Mouse (Mus musculus) intestine, postnatal 0 days (tissue): ENCODE measurements around the gene Tmem74b. TPM values are rescaled to one million over a fixed set of nuclear protein-coding genes. Genes with fewer than 3 reads are reported as not detected.

ENCODE experiments used
- ATAC-seq: fragments of 200-750 bp; cut with Nextera tagmentation; 2 replicates; pipeline ENCODE4 v1.8.0; 2017; ENCODE audit warnings: mild to moderate bottlenecking, moderate TSS enrichment, moderate library complexity
- H3K27ac ChIP-seq: fragments of 300-500 bp; sonication (generic); 2 replicates; pipeline ENCODE4 v1.5.1; 2014; ENCODE audit warnings: mild to moderate bottlenecking, low read depth, low read length, moderate library complexity
- H3K27me3 ChIP-seq: fragments of 300-500 bp; sonication (generic); replicated peaks from 2 replicates; pipeline ENCODE4 v1.6.1; 2014; ENCODE audit warnings: low read length, mixed read lengths; ENCODE audit not compliant: control insufficient read depth, insufficient read depth
- H3K36me3 ChIP-seq: fragments of 300-500 bp; sonication (generic); 2 replicates; pipeline ENCODE4 v1.6.1; 2014; ENCODE audit warnings: mild to moderate bottlenecking, moderate library complexity; ENCODE audit not compliant: control insufficient read depth, insufficient read depth
- H3K4me1 ChIP-seq: fragments of 300-500 bp; sonication (generic); replicated peaks from 2 replicates; pipeline ENCODE4 v1.6.1; 2014; ENCODE audit warnings: antibody characterized with exemption, low read length, mixed read lengths; ENCODE audit not compliant: control insufficient read depth, insufficient read depth
- H3K4me2 ChIP-seq: fragments of 300-500 bp; sonication (generic); replicated peaks from 2 replicates; pipeline ENCODE4 v1.6.1; 2014; ENCODE audit warnings: low read depth, mild to moderate bottlenecking, moderate library complexity
- H3K4me3 ChIP-seq: fragments of 300-500 bp; sonication (generic); 2 replicates; pipeline ENCODE4 v1.5.1; 2014; ENCODE audit warnings: low read depth, low read length
- H3K9ac ChIP-seq: fragments of 300-500 bp; sonication (generic); 2 replicates; pipeline ENCODE4 v1.6.1; 2014; ENCODE audit warnings: mild to moderate bottlenecking, low read depth, low read length
- H3K9me3 ChIP-seq: fragments of 300-500 bp; sonication (generic); 2 replicates; pipeline ENCODE4 v1.6.1; 2016; ENCODE audit warnings: mixed run types; ENCODE audit not compliant: control insufficient read depth
- CTCF ChIP-seq: sonication (generic); IDR thresholded peaks from 2 replicates; pipeline ENCODE4 v1.5.1; 2016; ENCODE audit warnings: low read depth, mild to moderate bottlenecking, control low read depth, antibody characterized with exemption, moderate library complexity
- whole genome bisulfite sequencing: fragments of 180-500 bp; shearing (Covaris S2); extraction: QIAGEN DNeasy Blood & Tissue Kit; methylation state at CpG from one replicate; pipeline ENCODE4 v1.1.7; 2014; 5-methylcytosine and 5-hydroxymethylcytosine counted together
- polyA plus RNA-seq: library from polyadenylated mRNA; unstranded; fragments of >200 nt; fragmentation: Nextera tagmentation; extraction: Ambion mirVana; gene quantifications from 2 replicates; pipeline ENCODE4 v1.2.1, GENCODE M21; 2015

The Tmem74b gene
- polyA plus RNA-seq, 1 experiment from 2014 or later, result 1.3 TPM

DNA sequence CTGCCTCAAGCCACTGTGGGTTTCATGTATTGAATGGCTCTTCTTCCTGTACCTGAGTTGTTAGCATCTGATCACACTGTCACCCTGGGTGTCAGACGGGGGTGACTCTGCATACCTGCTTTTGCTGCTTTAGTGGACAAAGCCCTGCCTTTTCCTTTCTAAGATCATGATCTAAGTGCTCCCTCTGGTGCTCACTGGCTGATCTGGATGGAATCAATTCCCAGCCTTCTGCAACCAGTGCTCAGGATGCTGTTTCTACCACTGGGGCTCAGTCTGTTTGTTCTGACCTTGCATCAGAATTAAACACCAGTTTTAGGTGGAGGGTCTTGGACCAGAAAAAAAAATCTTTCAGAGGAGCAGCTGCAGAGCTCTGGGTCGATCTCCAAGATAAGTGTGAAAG is 25.6 kb upstream of the Tmem74b start:
- H3K27me3 ChIP-seq, result no peaks in the 10 kb centered on the region
- H3K27ac ChIP-seq, result no peak overlapping the region
- no peaks in the 10 kb centered on the region for H3K36me3 ChIP-seq
- no peaks in the 10 kb centered on the region for H3K9me3 ChIP-seq
- peak; percentile 59 for TF ChIP-seq CTCF
- H3K4me2 ChIP-seq, result no peak overlapping the region
- no peak overlapping the region for H3K9ac ChIP-seq
- H3K4me1 ChIP-seq, result no peaks in the 10 kb centered on the region
- no peak for ATAC-seq
- H3K4me3 ChIP-seq, result no peak overlapping the region
- WGBS, result 49% methylated on average over 2 of the region's 2 CpGs

DNA sequence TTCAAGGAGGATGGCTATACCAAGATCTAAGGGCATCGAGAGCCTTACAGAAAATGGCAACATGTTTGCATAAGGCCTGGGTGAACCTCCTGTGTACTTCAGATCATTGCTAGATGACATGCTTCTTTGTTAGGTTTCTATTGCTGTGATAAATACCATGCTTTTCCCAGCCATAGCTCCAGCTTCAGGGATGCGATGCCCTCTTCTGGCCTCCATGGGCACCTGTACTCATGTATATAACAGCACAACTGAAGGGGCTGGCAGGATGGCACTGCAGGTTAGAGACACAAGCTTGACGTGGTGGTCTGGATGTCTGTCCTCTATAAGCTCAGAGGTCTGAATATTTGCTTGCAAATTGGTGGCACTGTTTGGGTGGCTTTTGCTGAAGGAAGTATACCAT is 19.5 kb upstream of the Tmem74b start:
- H3K36me3 ChIP-seq, result no peaks in the 10 kb centered on the region
- H3K9me3 ChIP-seq, result no peaks in the 10 kb centered on the region
- H3K4me2 ChIP-seq, result no peak overlapping the region
- H3K4me3 ChIP-seq, result no peak overlapping the region
- no peaks in the 10 kb centered on the region for H3K4me1 ChIP-seq
- ATAC-seq, result 0 out of 2 replicates have a peak, but pooled peaks have one; percentile 28
- no peaks in the 10 kb centered on the region for H3K27me3 ChIP-seq
- WGBS, result 64% methylated on average over 3 of the region's 3 CpGs
- H3K9ac ChIP-seq, result no peak overlapping the region
- peak; percentile 83 for TF ChIP-seq CTCF
- no peak overlapping the region for H3K27ac ChIP-seq

DNA sequence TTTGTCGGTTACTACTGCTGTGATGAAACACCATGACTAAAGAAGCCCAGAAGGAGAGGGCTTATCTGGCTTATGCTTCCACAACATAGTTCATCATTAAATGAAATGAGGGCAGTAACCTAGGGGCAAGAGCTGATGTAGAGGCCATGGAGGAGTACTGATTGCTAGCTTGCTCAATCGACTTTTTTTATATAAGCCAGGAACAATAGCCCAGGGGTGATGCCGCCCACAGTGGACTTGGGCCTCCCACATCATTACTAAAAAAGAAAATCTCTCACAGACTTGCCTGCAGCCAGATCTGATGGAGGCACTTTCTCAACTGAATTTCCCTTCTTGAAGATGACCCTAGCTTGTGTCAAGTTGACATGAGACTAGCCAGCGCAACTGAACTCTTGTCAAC is 18.8 kb upstream of the Tmem74b start:
- 86% methylated on average over 4 of the region's 4 CpGs for WGBS
- Histone ChIP-seq H3K4me1 (no peaks in the 10 kb centered on the region), H3K9me3 (no peaks in the 10 kb centered on the region), H3K27ac (no peak overlapping the region), H3K9ac (no peak overlapping the region), H3K4me2 (no peak overlapping the region), H3K27me3 (no peaks in the 10 kb centered on the region), H3K4me3 (no peak overlapping the region), H3K36me3 (no peaks in the 10 kb centered on the region)
- no peak for ATAC-seq
- no peak for TF ChIP-seq CTCF

DNA sequence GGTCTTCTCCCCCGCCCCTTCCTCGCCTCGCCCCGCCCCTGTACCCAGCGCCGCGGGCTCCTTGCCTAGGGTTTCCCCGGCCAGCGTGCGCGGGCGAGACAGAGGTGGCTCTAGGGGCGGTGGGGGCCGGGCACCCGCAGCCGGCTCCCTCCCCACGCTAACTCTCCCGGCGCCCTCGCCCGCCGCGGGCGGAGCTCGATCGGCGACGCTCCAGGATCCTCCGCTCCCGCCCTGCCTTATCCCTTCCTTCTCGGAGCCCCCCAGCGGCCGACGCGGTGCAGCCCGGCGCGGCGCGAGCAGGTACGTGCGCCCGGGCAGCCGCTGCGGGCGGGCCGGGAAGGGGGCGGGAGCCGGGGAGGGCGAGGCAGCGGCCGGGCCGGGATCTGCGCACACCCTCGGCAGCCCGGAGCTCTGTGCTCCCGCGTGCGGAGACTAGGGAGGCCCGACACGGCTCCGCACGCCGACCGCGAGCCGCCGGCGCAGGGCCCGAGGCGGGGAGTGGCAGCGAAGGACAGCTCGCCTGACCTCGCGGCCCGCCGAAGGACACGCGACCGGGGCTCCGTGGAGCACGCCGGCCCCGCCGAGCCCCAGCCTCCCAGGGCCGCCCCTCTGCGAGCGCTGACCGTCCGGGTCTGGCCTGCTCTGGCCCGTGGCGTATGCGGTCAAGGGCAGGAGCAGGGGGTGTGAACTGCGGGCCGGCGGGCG is 490 bp downstream of the Tmem74b start:
- Histone ChIP-seq H3K27ac (no peak overlapping the region), H3K9ac (peak overlapping the region; percentile 17), H3K36me3 (no peaks in the 10 kb centered on the region), H3K27me3 (peaks cover 15% of the 10 kb centered on the region; the same call in 1 of the 2 replicates), H3K4me2 (peak overlapping the region; percentile 99), H3K4me1 (0 out of 2 replicates have a peak, but pooled peaks cover 6% of the 10 kb centered on the region), H3K9me3 (no peaks in the 10 kb centered on the region), H3K4me3 (peak overlapping the region; percentile 52)
- under 1% methylated on average over 75 of the region's 97 CpGs for WGBS
- peak; percentile 52 for TF ChIP-seq CTCF
- peak; percentile 64 for ATAC-seq

DNA sequence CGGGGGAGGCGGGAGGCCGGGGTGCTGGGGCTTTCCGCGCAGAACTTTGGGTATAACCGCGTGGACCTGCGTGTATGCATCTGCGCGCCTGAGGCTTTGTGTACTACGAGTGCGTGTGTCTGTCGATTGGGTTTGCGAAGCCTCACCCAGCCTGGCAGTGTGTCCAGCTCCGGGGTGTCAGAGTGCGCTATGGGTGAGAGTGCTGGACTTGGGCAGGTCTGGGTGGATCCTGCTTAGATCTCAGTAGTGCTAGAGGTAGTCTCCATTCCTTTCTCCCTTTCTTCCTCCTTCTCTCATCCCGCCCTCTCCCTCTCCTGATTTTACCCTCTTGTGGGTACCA is 1.0 kb downstream of the Tmem74b start:
- H3K9me3 ChIP-seq, result no peaks in the 10 kb centered on the region
- H3K9ac ChIP-seq, result peak overlapping the region; percentile 17; the same call in 1 of the 2 replicates
- H3K4me1 ChIP-seq, result 0 out of 2 replicates have a peak, but pooled peaks cover 6% of the 10 kb centered on the region
- peak overlapping the region; percentile 99 for H3K4me2 ChIP-seq
- 0% methylated on average over 17 of the region's 17 CpGs for WGBS
- TF ChIP-seq CTCF, result no peak
- peaks cover 15% of the 10 kb centered on the region; the same call in 1 of the 2 replicates for H3K27me3 ChIP-seq
- no peak overlapping the region for H3K27ac ChIP-seq
- peak; percentile 14; the same call in 1 of the 2 replicates for ATAC-seq
- peak overlapping the region; percentile 52 for H3K4me3 ChIP-seq
- H3K36me3 ChIP-seq, result no peaks in the 10 kb centered on the region

DNA sequence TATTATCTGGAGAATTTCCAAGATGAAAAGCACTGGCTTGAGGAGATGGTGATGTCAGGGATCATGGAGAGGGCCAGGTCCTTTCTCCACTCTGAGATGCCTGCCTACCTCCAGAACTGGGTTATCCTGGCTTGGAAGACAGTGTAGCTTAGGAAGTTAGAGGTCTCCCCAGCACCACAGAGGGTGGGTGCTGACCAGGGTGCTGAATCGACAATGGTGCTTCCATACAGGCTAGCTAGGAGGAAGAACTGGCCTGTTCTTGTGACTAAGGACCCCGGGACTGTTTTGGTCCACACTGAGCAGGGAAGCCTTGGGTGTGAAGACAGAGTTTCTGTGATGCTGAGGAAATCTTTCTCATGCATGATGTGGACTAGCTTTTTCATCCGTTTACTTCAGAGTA is 10.8 kb downstream of the Tmem74b start:
- Histone ChIP-seq H3K4me3 (no peak overlapping the region), H3K9me3 (no peaks in the 10 kb centered on the region), H3K4me1 (no peaks in the 10 kb centered on the region), H3K27me3 (no peaks in the 10 kb centered on the region), H3K9ac (no peak overlapping the region), H3K27ac (no peak overlapping the region; the same call in 1 of the 2 replicates), H3K4me2 (no peak overlapping the region), H3K36me3 (peaks cover 7% of the 10 kb centered on the region; the same call in 1 of the 2 replicates)
- no peak for TF ChIP-seq CTCF
- WGBS, result 36% methylated on average over 3 of the region's 3 CpGs
- ATAC-seq, result no peak
